Mouse (Mus musculus): ENCODE results near the gene Lexm. TPM values are rescaled to one million over a fixed set of nuclear protein-coding genes. Genes with fewer than 3 reads are reported as not detected.

Gene Lexm
- total and polyA plus RNA-seq, 3 experiments: 0.19 to 0.21 TPM; not detected in 1

DNA sequence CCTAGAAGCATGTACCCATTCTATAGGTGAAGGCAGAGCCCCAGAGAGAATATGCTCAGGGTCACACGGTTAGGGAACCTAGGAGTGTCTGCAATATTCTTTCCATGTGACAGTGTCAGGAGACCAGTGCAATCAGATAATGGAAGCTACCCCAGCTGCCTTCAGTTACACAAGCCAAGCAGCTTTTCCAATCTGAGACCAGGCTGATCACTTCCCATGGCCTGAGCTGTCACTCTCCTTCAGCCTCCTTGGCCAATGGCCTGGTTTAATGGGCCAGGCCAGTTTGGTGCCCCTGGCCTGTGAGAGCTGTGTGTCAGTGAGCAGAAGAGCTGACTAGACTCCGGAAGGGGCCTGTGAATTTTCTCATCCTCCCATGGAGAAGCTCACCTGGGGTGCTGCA lies 48.2 kb upstream of the Lexm start:
- Histone ChIP-seq H3K9me3 (replicated peaks; ENCODE audit: low read length) (no peaks in the 10 kb centered on the region), H3K27me3 (replicated peaks) (no peaks in the 10 kb centered on the region), H3K27ac (ENCODE audit: insufficient read depth, low read depth) (no peak overlapping the region), H3K79me2 (replicated peaks; ENCODE audit: control insufficient read depth, extremely low read depth, insufficient read depth, poor library complexity, severe bottlenecking) (no peaks in the 10 kb centered on the region), H3K36me3 (replicated peaks in 1 of 2; ENCODE audit: control insufficient read depth in 1 of 2, insufficient read depth in 1 of 2, low read length in 1 of 2) (peaks cover 92 to 100% of the 10 kb centered on the region in 2 experiments), H3K4me3 (replicated peaks in 1 of 3; ENCODE audit: low read depth in 2 of 3, low read length in 2 of 3, poor library complexity in 1 of 3) (no peak overlapping the region), H3K4me2 (ENCODE audit: insufficient read depth, low read depth, poor library complexity, severe bottlenecking) (no peak overlapping the region), H3K9ac (ENCODE audit: insufficient read depth, low read depth) (no peak overlapping the region), H3K4me1 (ENCODE audit: control insufficient read depth in 1 of 2, insufficient read depth in 2 of 2) (no peaks in the 10 kb centered on the region)
- dilution Hi-C loops (cut with MboI; ENCODE audit: extremely low pct_ligation_motif_present, extremely low pct_unique_long_range_greater_than_20kb, low sequenced_read_pairs): no loop called here
- DNase-seq (ENCODE audit: extremely low read depth): no peak
- in situ Hi-C loops (cut with MboI; ENCODE audit: low pct_ligation_motif_present, low pct_unique_long_range_greater_than_20kb, low sequenced_read_pairs): no loop called here
- TF ChIP-seq SMC3 (IDR thresholded peaks at IDR 0.05; ENCODE audit: low read depth, low read length): no peak
- TF ChIP-seq CHD2 (IDR thresholded peaks at IDR 0.05; ENCODE audit: low read length): no peak
- TF ChIP-seq KAT2A (IDR thresholded peaks at IDR 0.05; ENCODE audit: insufficient replicate concordance, low read length): no peak
- no peak for TF ChIP-seq USF1 (IDR thresholded peaks at IDR 0.05; ENCODE audit: low read depth, low read length)
- no peak for TF ChIP-seq GABPA (IDR thresholded peaks at IDR 0.05; ENCODE audit: insufficient replicate concordance, low read depth, low read length)
- TF ChIP-seq MAFK (IDR thresholded peaks at IDR 0.05; ENCODE audit: insufficient replicate concordance, low read length): no peak
- TF ChIP-seq POLR2A (IDR thresholded peaks at IDR 0.05; ENCODE audit: low read depth, low read length): no peak
- TF ChIP-seq TBP (conservative IDR thresholded peaks at IDR 0.05; ENCODE audit: low read depth, low read length): no peak
- TF ChIP-seq ZKSCAN1 (IDR thresholded peaks at IDR 0.05; ENCODE audit: borderline replicate concordance, low read depth, low read length): no peak
- no peak for TF ChIP-seq HCFC1 (IDR thresholded peaks at IDR 0.05; ENCODE audit: low read depth, low read length)
- no peak for TF ChIP-seq USF2 (conservative IDR thresholded peaks at IDR 0.05; ENCODE audit: low read depth, low read length)
- TF ChIP-seq BHLHE40 (IDR thresholded peaks at IDR 0.05; ENCODE audit: low read depth, low read length): no peak
- TF ChIP-seq SIN3A (IDR thresholded peaks at IDR 0.05; ENCODE audit: low read length): no peak

DNA sequence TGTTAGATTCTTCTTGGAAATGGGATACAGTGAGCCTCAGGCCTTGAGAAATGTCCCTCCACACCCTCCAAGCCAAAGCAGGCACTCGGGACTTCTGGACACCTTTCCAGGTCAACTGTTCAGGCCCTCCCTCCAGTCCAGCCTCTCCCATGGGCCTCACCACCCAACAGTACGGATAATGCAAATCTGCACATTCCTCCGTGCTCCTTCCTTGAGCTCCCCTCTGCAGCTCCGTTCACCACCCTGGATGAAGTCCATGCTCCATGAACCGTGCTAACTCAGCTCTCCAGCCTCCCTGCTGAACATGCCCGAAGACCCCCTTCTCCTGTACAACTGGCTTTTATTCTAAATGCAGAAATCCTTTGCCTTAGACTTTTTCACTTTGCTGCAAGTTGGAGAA lies 47.7 kb upstream of the Lexm start:
- no peaks in the 10 kb centered on the region for H3K27me3 ChIP-seq (replicated peaks)
- DNase-seq (ENCODE audit: extremely low read depth): no peak
- H3K9me3 ChIP-seq (replicated peaks; ENCODE audit: low read length): no peaks in the 10 kb centered on the region
- TF ChIP-seq MEF2A (IDR thresholded peaks at IDR 0.05; ENCODE audit: borderline replicate concordance, low read depth, low read length) (no peak), EP300 (IDR thresholded peaks at IDR 0.05; ENCODE audit: low read length) (no peak), E2F4 (IDR thresholded peaks at IDR 0.05; ENCODE audit: insufficient replicate concordance, low read depth, low read length) (no peak), KAT2A (IDR thresholded peaks at IDR 0.05; ENCODE audit: insufficient replicate concordance, low read length) (no peak), MAFK (IDR thresholded peaks at IDR 0.05; ENCODE audit: insufficient replicate concordance, low read length) (no peak), MAZ (IDR thresholded peaks at IDR 0.05; ENCODE audit: low read depth, low read length) (no peak), NRF1 (IDR thresholded peaks at IDR 0.05; ENCODE audit: low read depth, low read length) (no peak), PAX5 (IDR thresholded peaks at IDR 0.05; ENCODE audit: low read length) (no peak), MYC (IDR thresholded peaks at IDR 0.05; ENCODE audit: low read depth, low read length) (no peak), BHLHE40 (IDR thresholded peaks at IDR 0.05; ENCODE audit: low read depth, low read length) (no peak), USF1 (IDR thresholded peaks at IDR 0.05; ENCODE audit: low read depth, low read length) (no peak), JUN (IDR thresholded peaks at IDR 0.05; ENCODE audit: insufficient read depth, low read depth, low read length) (no peak), TCF12 (IDR thresholded peaks at IDR 0.05; ENCODE audit: low read depth, low read length) (no peak), CHD2 (IDR thresholded peaks at IDR 0.05; ENCODE audit: low read length) (no peak), GABPA (IDR thresholded peaks at IDR 0.05; ENCODE audit: insufficient replicate concordance, low read depth, low read length) (no peak)
- in situ Hi-C loops (cut with MboI; ENCODE audit: low pct_ligation_motif_present, low pct_unique_long_range_greater_than_20kb, low sequenced_read_pairs) (no loop called here), dilution Hi-C loops (cut with MboI; ENCODE audit: extremely low pct_ligation_motif_present, extremely low pct_unique_long_range_greater_than_20kb, low sequenced_read_pairs) (no loop called here)
- H3K4me3 ChIP-seq (replicated peaks in 1 of 3; ENCODE audit: low read depth in 2 of 3, low read length in 2 of 3, poor library complexity in 1 of 3): no peak overlapping the region
- H3K9ac ChIP-seq (ENCODE audit: insufficient read depth, low read depth): no peak overlapping the region
- no peak overlapping the region for H3K27ac ChIP-seq (ENCODE audit: insufficient read depth, low read depth)
- H3K36me3 ChIP-seq (replicated peaks in 1 of 2; ENCODE audit: control insufficient read depth in 1 of 2, insufficient read depth in 1 of 2, low read length in 1 of 2): peaks cover 92 to 100% of the 10 kb centered on the region in 2 experiments
- no peaks in the 10 kb centered on the region for H3K79me2 ChIP-seq (replicated peaks; ENCODE audit: control insufficient read depth, extremely low read depth, insufficient read depth, poor library complexity, severe bottlenecking)
- no peak overlapping the region for H3K4me2 ChIP-seq (ENCODE audit: insufficient read depth, low read depth, poor library complexity, severe bottlenecking)
- H3K4me1 ChIP-seq (ENCODE audit: control insufficient read depth in 1 of 2, insufficient read depth in 2 of 2): no peaks in the 10 kb centered on the region
